ENCODE assay signal across 7 mouse cellular contexts in genomic region chr13:21710821-21711525, GRCm38 (mm10). TPM values are rescaled to one million over a fixed set of nuclear protein-coding genes. Genes with fewer than 3 reads are reported as not detected.
A peak's percentile ranks its signal among the peaks of the same experiment; 100 is the strongest.
DNase-seq lines count a peak whose midpoint lies in the region; ATAC-seq lines count a peak whose summit lies in the region.

No protein-coding gene starts in this region.

- peak overlapping the region; percentile 40 for H3K4me3 ChIP-seq in intestine, embryonic 15.5 days (replicated peaks)
- H3K4me3 ChIP-seq in midbrain, embryonic 10.5 days: peak overlapping the region; percentile 68

- H3K36me3 ChIP-seq in intestine, embryonic 15.5 days: no peaks in the 10 kb centered on the region
- H3K36me3 ChIP-seq in midbrain, embryonic 10.5 days: no peaks in the 10 kb centered on the region

- H3K4me2 ChIP-seq in intestine, embryonic 15.5 days (replicated peaks): peak overlapping the region; percentile 58

- peaks cover 8% of the 10 kb centered on the region for H3K4me1 ChIP-seq in intestine, embryonic 15.5 days (replicated peaks)
- peaks cover 12% of the 10 kb centered on the region for H3K4me1 ChIP-seq in midbrain, embryonic 10.5 days

- 3% methylated on average over 22 of the region's 22 CpGs for WGBS in intestine, embryonic 15.5 days
- 2% methylated on average over 22 of the region's 22 CpGs for WGBS in midbrain, embryonic 10.5 days

- no peak overlapping the region for H3K9ac ChIP-seq in intestine, embryonic 15.5 days

- peak; percentile 84 for ATAC-seq in intestine, embryonic 15.5 days

- no peaks in the 10 kb centered on the region for H3K9me3 ChIP-seq in intestine, embryonic 15.5 days
- no peaks in the 10 kb centered on the region for H3K9me3 ChIP-seq in midbrain, embryonic 10.5 days (replicated peaks)

- DNase-seq in adrenal gland, postnatal 10 days: peak; percentile 85
- DNase-seq in embryo, embryonic 9.5 days (ENCODE audit: extremely low spot score): peak; percentile 83
- peak; percentile 46 to 54 for DNase-seq in gastrocnemius, postnatal 4 days (ENCODE audit: low spot score in 2 of 2)
- peak; percentile 69 for DNase-seq in left cerebral cortex, postnatal 4 days
- DNase-seq in midbrain, embryonic 10.5 days (ENCODE audit: low spot score): peak; percentile 71
- peak; percentile 76 for DNase-seq in right cerebral cortex, postnatal 4 days

- no peaks in the 10 kb centered on the region for H3K27me3 ChIP-seq in intestine, embryonic 15.5 days (replicated peaks)
- no peaks in the 10 kb centered on the region for H3K27me3 ChIP-seq in midbrain, embryonic 10.5 days (ENCODE audit: low read depth, poor library complexity, severe bottlenecking)

- intact Hi-C loops in left cerebral cortex, postnatal 4 days (cut with DNase I): loop anchor here (5.0 kb wide), 1 partner anchor 1701 kb away; no protein-coding TSS in a partner anchor

- no peak overlapping the region for H3K27ac ChIP-seq in intestine, embryonic 15.5 days
- peak overlapping the region; percentile 79 for H3K27ac ChIP-seq in midbrain, embryonic 10.5 days (replicated peaks)

RNA-seq across cellular contexts. Expression of gene Hist1h2bl, which starts 5.0 kb away (rescaled TPM):
- total RNA-seq in adrenal gland, postnatal 10 days (2021): 100 to 1,000 TPM; 284 to 352 TPM
- 100 to 1,000 TPM; 362 to 482 TPM for total RNA-seq in gastrocnemius, postnatal 4 days (2021)
- polyA plus RNA-seq in intestine, embryonic 15.5 days (2015; fragmentation: Nextera tagmentation; extraction: Ambion mirVana): 1.4 and 4.3 TPM in 2 replicates
- 100 to 1,000 TPM; 112 to 115 TPM for total RNA-seq in left cerebral cortex, postnatal 4 days (2021)
- 1.4 and 3.4 TPM in 2 replicates for polyA plus RNA-seq in midbrain, embryonic 10.5 days (2016; fragmentation: Nextera tagmentation; extraction: Ambion mirVana)

RNA-seq across cellular contexts. Expression of gene Hist1h2ai, which starts 5.2 kb away (rescaled TPM):
- total RNA-seq in adrenal gland, postnatal 10 days (2021): 100 to 1,000 TPM; 304 to 363 TPM
- total RNA-seq in gastrocnemius, postnatal 4 days (2021): 100 to 1,000 TPM; 297 to 368 TPM
- polyA plus RNA-seq in intestine, embryonic 15.5 days (2015; fragmentation: Nextera tagmentation; extraction: Ambion mirVana): 14.7 and 32.5 TPM in 2 replicates
- total RNA-seq in left cerebral cortex, postnatal 4 days (2021): 100 to 1,000 TPM; 129 to 178 TPM
- polyA plus RNA-seq in midbrain, embryonic 10.5 days (2016; fragmentation: Nextera tagmentation; extraction: Ambion mirVana): 12.2 and 21.8 TPM in 2 replicates

RNA-seq across cellular contexts. Expression of gene Hist1h3h, which starts 6.5 kb away (rescaled TPM):
- total RNA-seq in adrenal gland, postnatal 10 days (2021): 100 to 1,000 TPM; 397 to 474 TPM
- 100 to 1,000 TPM; 508 to 651 TPM for total RNA-seq in gastrocnemius, postnatal 4 days (2021)
- polyA plus RNA-seq in intestine, embryonic 15.5 days (2015; fragmentation: Nextera tagmentation; extraction: Ambion mirVana): 5.4 and 13.1 TPM in 2 replicates
- total RNA-seq in left cerebral cortex, postnatal 4 days (2021): 100 to 1,000 TPM; 159 to 180 TPM
- 8.9 and 11.3 TPM in 2 replicates for polyA plus RNA-seq in midbrain, embryonic 10.5 days (2016; fragmentation: Nextera tagmentation; extraction: Ambion mirVana)

RNA-seq across cellular contexts. Expression of gene Hist1h2bm, which starts 10.9 kb away (rescaled TPM):
- total RNA-seq in adrenal gland, postnatal 10 days (2021): 100 to 1,000 TPM in 1 of 2 experiments, 10 to 100 TPM in 1; 83.1 to 103 TPM
- total RNA-seq in gastrocnemius, postnatal 4 days (2021): 100 to 1,000 TPM; 101 to 150 TPM
- polyA plus RNA-seq in intestine, embryonic 15.5 days (2015; fragmentation: Nextera tagmentation; extraction: Ambion mirVana): 1.7 and 4.3 TPM in 2 replicates
- total RNA-seq in left cerebral cortex, postnatal 4 days (2021): 10 to 100 TPM; 34.8 to 37.4 TPM
- 5.2 and 7.5 TPM in 2 replicates for polyA plus RNA-seq in midbrain, embryonic 10.5 days (2016; fragmentation: Nextera tagmentation; extraction: Ambion mirVana)

RNA-seq across cellular contexts. Expression of gene Olfr1359, which starts 13.1 kb away (rescaled TPM):
- not detected for total RNA-seq in adrenal gland, postnatal 10 days (2021)
- not detected for total RNA-seq in gastrocnemius, postnatal 4 days (2021)
- polyA plus RNA-seq in intestine, embryonic 15.5 days (2015; fragmentation: Nextera tagmentation; extraction: Ambion mirVana): not detected in 2 replicates
- not detected for total RNA-seq in left cerebral cortex, postnatal 4 days (2021)
- not detected in 2 replicates for polyA plus RNA-seq in midbrain, embryonic 10.5 days (2016; fragmentation: Nextera tagmentation; extraction: Ambion mirVana)
